Mouse (Mus musculus): Measurements from ENCODE around the gene Gm10197. TPM values are rescaled to one million over a fixed set of nuclear protein-coding genes. Genes with fewer than 3 reads are reported as not detected.

The Gm10197 gene
- polyA plus RNA-seq, 1 experiment from 2014 or later: not detected

DNA sequence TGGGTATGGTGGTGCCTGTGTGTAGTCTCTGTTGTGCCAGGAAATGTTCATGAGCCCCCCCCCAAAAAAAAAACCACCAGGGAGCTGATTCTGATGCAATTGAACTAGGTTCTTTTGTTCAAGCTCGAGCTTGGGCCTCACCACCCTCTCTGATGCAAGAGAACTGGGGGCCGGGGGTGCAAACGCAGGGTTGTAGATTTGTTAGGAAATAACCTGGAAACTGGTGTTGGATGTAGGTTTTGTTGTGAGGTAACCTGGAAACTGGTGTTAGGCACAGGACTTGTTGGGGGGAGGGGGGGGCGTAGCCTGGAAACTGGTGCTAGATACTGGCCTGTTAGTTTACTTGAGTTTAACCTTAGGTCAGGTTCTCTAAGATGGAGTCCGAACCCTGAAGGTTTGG, 20.2 kb upstream of the Gm10197 start:
- Histone ChIP-seq H3K4me1 (replicated peaks) (peaks cover 29% of the 10 kb centered on the region), H3K4me2 (peak overlapping the region; percentile 72), H3K36me3 (peaks cover 18% of the 10 kb centered on the region), H3K9ac (peak overlapping the region; percentile 79; the same call in 1 of the 2 replicates), H3K27me3 (no peaks in the 10 kb centered on the region), H3K27ac (replicated peaks) (peak overlapping the region; percentile 90; the same call in 1 of the 2 replicates), H3K4me3 (peak overlapping the region; percentile 94), H3K9me3 (no peaks in the 10 kb centered on the region)
- no peak for ATAC-seq (ENCODE audit: low FRiP score, low read depth)
- 87% methylated on average over 5 of the region's 5 CpGs for WGBS

DNA sequence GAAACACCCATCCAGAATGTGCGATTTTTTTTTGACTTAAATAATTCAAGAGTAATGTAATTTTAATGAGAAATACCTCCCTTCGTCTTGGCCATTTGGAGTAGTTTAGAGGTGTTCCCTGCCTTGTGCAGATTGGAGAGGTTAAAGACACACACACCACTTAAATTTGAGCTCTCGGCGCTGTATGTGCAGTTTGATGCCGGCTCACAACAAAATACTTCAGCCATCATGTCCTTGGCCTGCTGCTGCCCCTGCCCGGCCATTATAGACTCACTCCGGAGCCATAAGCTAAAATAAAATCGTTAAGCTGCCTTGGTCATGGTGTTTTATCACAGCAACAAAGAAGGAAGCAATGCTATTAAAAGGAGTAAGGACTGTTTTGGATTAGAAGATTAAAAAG, 19.8 kb upstream of the Gm10197 start:
- Histone ChIP-seq H3K27me3 (no peaks in the 10 kb centered on the region), H3K4me3 (peak overlapping the region; percentile 94), H3K36me3 (peaks cover 20% of the 10 kb centered on the region), H3K4me2 (peak overlapping the region; percentile 72), H3K9ac (peak overlapping the region; percentile 79), H3K27ac (replicated peaks) (peak overlapping the region; percentile 90), H3K9me3 (no peaks in the 10 kb centered on the region), H3K4me1 (replicated peaks) (peaks cover 30% of the 10 kb centered on the region)
- ATAC-seq (ENCODE audit: low FRiP score, low read depth): no peak
- WGBS: 49% methylated on average over 8 of the region's 8 CpGs

DNA sequence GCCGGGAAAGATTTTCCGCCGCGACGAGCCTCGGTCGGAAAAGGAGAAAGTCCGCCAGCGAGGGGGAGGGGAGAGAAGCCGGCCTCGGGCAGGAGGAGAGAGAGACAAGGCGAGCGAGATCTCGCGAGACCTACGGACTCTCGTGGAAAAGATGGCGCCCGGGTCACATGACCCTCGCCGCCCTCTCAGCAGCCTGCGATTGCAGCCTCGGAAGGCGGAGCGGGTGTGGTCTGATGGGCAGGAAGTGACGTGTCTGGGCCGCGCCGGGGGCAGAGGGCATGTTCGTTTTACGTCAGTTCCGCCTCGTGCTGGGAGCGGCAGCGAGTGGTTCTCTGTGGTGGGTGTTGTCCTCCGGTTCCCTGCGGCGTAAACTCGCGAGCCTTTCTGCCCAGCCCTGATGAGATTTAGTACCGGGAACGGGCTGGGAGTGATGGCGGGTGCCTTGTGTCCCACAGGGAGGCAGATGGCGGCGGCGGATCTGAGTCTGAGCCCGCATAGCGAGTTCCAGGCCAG, 19.0 kb upstream of the Gm10197 start, which contains the start of gene Smndc1:
Gene Smndc1, minus strand, starts transcription at position 84 of the 513 bp plus-strand sequence.
- Histone ChIP-seq H3K4me1 (replicated peaks) (peaks cover 30% of the 10 kb centered on the region), H3K4me2 (peak within 1 kb of the TSS; percentile 72), H3K27ac (replicated peaks) (peak within 1 kb of the TSS; percentile 95), H3K27me3 (no peaks in the 10 kb centered on the region), H3K9me3 (no peaks in the 10 kb centered on the region), H3K36me3 (peaks cover 28% of the 10 kb centered on the region), H3K4me3 (peak within 1 kb of the TSS; percentile 94), H3K9ac (peak within 1 kb of the TSS; percentile 98)
- peak; percentile 98 for ATAC-seq (ENCODE audit: low FRiP score, low read depth)
- under 1% methylated on average over 48 of the region's 48 CpGs for whole genome bisulfite sequencing

DNA sequence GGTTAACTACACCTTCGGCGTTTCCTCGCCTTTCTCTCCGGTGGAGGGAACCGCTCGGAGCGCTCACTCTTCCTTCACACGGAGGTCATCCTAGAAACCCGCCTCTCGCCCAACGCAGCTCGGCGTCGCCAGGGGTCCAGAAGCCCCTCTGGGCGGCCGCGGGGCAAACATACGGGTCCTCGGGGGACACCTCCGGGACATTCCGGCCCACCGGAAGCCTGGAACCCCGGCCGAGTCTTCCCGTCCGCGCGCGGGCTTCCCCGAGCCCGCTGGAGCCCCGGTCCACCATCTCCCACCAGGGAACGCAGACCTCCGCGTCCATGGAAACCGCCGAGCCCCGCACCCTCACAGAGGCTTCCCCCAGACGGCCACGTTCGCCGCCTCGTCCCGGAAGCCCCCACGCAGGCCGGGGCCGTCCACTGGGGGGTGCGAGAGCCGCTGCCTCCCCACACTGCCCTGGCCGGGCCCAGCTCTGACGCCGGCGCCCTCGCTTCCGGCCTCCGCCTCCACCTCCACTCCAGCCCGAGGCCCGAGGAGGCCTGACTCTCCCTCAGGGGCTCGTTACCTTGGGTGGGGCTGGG, 18.4 kb upstream of the Gm10197 start:
- peak; percentile 88 for ATAC-seq (ENCODE audit: low FRiP score, low read depth)
- Histone ChIP-seq H3K36me3 (peaks cover 28% of the 10 kb centered on the region), H3K27me3 (no peaks in the 10 kb centered on the region), H3K27ac (replicated peaks) (peak overlapping the region; percentile 95), H3K4me3 (peak overlapping the region; percentile 94), H3K4me2 (peak overlapping the region; percentile 60), H3K4me1 (replicated peaks) (peaks cover 30% of the 10 kb centered on the region), H3K9ac (peak overlapping the region; percentile 98), H3K9me3 (no peaks in the 10 kb centered on the region)
- under 1% methylated on average over 59 of the region's 59 CpGs for WGBS

DNA sequence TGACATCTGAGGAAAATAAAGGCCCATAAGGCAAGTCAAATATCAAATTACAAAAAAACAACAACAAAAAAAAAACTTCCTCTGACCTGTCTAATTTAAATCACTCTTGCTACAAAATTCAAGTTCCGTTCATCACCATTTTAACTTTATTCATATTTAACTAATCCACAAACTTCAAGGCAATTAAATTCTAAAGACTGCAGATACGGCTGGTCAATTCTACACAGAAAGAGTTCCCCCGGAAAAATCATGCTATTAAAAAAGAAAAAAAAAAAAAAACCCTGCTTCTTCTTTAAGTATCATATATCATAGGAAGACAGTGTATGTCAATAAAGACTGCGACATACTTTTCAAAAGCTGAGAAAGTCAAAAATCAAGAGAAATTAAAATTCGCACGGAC, 17.9 kb upstream of the Gm10197 start:
- Histone ChIP-seq H3K4me3 (peak overlapping the region; percentile 94), H3K36me3 (peaks cover 28% of the 10 kb centered on the region), H3K27ac (replicated peaks) (peak overlapping the region; percentile 95; the same call in 1 of the 2 replicates), H3K4me2 (peak overlapping the region; percentile 60), H3K27me3 (no peaks in the 10 kb centered on the region), H3K9me3 (no peaks in the 10 kb centered on the region), H3K9ac (peak overlapping the region; percentile 98), H3K4me1 (replicated peaks) (peaks cover 30% of the 10 kb centered on the region)
- WGBS: 27% methylated on average over 6 of the region's 6 CpGs
- ATAC-seq (ENCODE audit: low FRiP score, low read depth): no peak

DNA sequence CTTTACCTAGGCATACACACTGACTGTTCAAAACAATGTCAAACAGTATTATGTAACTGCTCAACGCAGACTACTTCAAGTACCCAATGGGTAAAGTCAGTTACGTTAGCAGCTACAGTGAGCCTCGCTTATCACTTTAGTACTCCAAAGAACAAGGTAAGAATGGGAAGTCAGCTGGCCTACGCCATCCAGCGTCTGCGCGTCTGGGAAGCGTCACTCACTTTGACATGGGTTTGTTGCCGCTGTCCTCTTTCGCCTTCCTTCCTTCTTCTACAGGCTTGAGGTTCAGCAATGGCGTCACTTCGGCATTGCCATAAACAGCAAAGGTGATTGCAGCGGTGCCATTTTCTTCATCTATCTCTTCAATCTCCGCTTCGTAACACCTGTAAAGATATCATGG, 11.8 kb upstream of the Gm10197 start:
- no peak for ATAC-seq (ENCODE audit: low FRiP score, low read depth)
- Histone ChIP-seq H3K4me2 (no peak overlapping the region), H3K9me3 (no peaks in the 10 kb centered on the region), H3K27me3 (no peaks in the 10 kb centered on the region), H3K36me3 (peaks cover 76% of the 10 kb centered on the region), H3K27ac (replicated peaks) (no peak overlapping the region), H3K9ac (no peak overlapping the region), H3K4me1 (replicated peaks) (peaks cover 10% of the 10 kb centered on the region; the same call in 1 of the 2 replicates), H3K4me3 (no peak overlapping the region)
- 96% methylated on average over 15 of the region's 15 CpGs for WGBS

DNA sequence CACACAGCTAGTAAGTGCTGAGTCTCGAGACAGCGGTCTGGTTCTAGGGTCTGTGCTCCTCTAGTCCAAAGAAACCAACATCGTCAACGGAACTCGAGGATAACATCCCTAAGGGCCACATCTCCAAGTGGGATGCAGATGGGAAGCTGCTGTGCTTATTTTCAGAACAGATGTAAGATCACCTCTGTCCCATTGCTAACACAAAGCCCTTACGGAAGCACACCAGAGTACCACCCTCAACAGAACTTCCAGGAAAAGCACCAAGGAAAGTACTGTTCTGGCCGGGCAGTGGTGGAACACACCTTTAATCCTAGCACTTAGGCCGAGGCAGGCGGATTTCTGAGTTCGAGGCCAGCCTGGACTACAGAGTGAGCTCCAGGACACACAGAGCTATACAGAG, 6.9 kb upstream of the Gm10197 start:
- no peaks in the 10 kb centered on the region for H3K9me3 ChIP-seq
- WGBS: 97% methylated on average over 10 of the region's 10 CpGs
- H3K27me3 ChIP-seq: no peaks in the 10 kb centered on the region
- no peak overlapping the region for H3K4me2 ChIP-seq
- H3K27ac ChIP-seq (replicated peaks): no peak overlapping the region
- H3K9ac ChIP-seq: no peak overlapping the region
- H3K4me3 ChIP-seq: no peak overlapping the region
- no peak for ATAC-seq (ENCODE audit: low FRiP score, low read depth)
- peaks cover 59% of the 10 kb centered on the region for H3K36me3 ChIP-seq
- no peaks in the 10 kb centered on the region for H3K4me1 ChIP-seq (replicated peaks)

DNA sequence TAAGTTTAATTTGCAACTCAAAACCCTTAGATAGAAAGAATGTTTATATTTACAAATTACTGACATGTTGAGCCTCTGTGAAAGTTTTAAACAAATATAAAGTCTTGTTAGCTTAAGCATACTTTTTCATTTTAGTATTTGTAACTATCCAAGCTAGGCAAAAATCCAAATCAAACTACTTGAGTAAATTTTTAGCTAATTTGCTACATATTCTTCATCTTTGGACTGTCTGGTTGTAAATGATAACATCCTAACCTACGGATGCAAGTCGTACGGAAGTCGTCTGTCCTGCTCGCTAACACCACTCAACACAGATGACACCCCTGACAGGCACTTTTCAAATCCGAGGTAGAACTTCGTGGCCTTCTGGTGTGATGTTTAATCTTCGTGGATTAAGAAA, 6.1 kb upstream of the Gm10197 start:
- Histone ChIP-seq H3K36me3 (peaks cover 51% of the 10 kb centered on the region), H3K4me1 (replicated peaks) (no peaks in the 10 kb centered on the region), H3K9ac (no peak overlapping the region), H3K9me3 (no peaks in the 10 kb centered on the region), H3K27ac (replicated peaks) (no peak overlapping the region), H3K4me3 (no peak overlapping the region), H3K4me2 (no peak overlapping the region), H3K27me3 (no peaks in the 10 kb centered on the region)
- WGBS: 90% methylated on average over 8 of the region's 8 CpGs
- no peak for ATAC-seq (ENCODE audit: low FRiP score, low read depth)

DNA sequence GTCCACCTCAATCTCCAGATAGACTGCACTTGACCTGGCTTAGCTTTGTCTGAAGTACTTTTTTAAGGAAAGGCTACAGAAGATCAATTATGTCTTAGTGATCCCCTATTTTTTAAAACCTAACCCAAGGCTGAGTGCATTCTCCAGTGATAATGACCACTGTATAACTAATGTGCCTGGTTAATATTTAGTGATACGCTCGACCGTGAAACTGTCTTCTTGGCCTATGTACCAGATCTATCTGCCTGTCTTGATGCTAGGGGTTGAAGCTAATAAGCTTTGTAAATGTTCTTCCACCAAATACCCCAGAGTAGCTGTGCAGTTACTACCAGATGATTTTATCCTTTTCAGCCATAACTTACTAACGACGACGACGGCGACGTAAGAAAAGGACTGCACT, 4.2 kb upstream of the Gm10197 start:
- WGBS: 92% methylated on average over 9 of the region's 9 CpGs
- Histone ChIP-seq H3K36me3 (peaks cover 42% of the 10 kb centered on the region), H3K4me1 (replicated peaks) (no peaks in the 10 kb centered on the region), H3K4me2 (no peak overlapping the region), H3K9ac (no peak overlapping the region), H3K27ac (replicated peaks) (no peak overlapping the region), H3K9me3 (no peaks in the 10 kb centered on the region), H3K27me3 (no peaks in the 10 kb centered on the region), H3K4me3 (no peak overlapping the region)
- ATAC-seq (ENCODE audit: low FRiP score, low read depth): no peak

DNA sequence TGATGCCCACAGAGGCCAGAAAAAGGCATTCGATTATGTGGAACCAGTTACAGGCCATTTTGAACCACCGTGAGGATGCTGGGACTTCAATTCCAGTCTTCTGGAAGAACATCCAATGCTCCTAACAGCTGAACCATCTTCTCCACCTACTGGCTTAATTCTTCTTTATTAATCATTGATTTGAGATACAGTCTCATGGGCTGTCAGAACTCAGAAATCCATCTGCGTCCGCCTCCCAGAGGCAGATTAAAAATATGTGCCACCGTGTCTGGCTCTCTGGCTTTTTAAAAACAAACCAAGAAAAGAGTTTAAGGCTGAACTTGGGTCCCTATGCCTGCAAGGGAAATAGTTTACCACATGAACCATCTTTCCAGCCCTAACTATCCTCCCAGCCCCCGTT, 3.7 kb upstream of the Gm10197 start:
- Histone ChIP-seq H3K9ac (no peak overlapping the region), H3K4me2 (no peak overlapping the region), H3K27me3 (no peaks in the 10 kb centered on the region), H3K4me3 (no peak overlapping the region), H3K9me3 (no peaks in the 10 kb centered on the region), H3K27ac (replicated peaks) (no peak overlapping the region), H3K4me1 (replicated peaks) (no peaks in the 10 kb centered on the region), H3K36me3 (peaks cover 37% of the 10 kb centered on the region)
- ATAC-seq (ENCODE audit: low FRiP score, low read depth): no peak
- WGBS: 88% methylated on average over 6 of the region's 6 CpGs

DNA sequence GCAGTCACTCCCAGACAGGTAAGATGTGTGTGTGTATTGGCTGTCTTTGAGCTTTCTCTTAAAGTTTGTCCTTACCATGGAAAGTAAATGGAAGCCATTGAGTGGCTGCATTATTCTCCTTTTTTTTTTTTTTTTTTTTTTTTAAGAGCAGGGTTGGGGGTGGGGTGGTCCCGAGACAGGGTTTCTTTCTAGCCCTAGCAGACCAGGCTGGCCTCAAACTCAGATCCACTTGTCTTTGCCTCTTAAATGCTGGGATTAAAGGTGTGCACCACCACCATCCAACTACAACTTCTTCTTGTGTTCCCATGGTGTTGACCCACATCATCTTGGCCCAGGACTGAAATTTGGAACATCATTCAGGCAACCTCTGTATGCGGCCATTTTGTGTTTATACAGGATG, 2.0 kb upstream of the Gm10197 start:
- Histone ChIP-seq H3K4me3 (no peak overlapping the region), H3K4me1 (replicated peaks) (0 out of 2 replicates have a peak, but pooled peaks cover 7% of the 10 kb centered on the region), H3K9me3 (no peaks in the 10 kb centered on the region), H3K36me3 (peaks cover 26% of the 10 kb centered on the region), H3K27ac (replicated peaks) (no peak overlapping the region), H3K4me2 (no peak overlapping the region), H3K27me3 (no peaks in the 10 kb centered on the region), H3K9ac (no peak overlapping the region)
- 89% methylated on average over 2 of the region's 2 CpGs for WGBS
- ATAC-seq (ENCODE audit: low FRiP score, low read depth): no peak

DNA sequence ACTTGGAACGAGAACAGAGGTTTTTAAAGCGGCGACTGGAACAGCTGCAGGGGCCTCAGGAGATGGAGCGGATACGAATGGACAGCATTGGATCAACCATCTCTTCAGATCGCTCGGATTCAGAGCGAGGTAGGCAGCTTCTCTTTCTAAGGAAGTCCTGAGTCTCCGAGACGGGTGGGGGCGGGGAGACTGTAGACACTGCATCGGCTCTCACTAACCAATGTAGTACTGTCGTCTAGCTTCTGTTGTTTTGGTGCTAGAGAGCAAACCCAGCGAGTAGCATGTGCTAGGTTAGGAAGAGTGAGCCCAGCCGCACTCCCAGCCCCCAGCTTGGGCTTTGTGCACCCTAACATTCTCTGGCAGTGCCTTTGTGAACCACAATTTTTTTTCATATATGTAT, 1.3 kb downstream of the Gm10197 start:
- Histone ChIP-seq H3K9me3 (no peaks in the 10 kb centered on the region), H3K36me3 (peaks cover 17% of the 10 kb centered on the region), H3K4me1 (replicated peaks) (peaks cover 16% of the 10 kb centered on the region), H3K27ac (replicated peaks) (no peak overlapping the region), H3K4me3 (no peak overlapping the region), H3K27me3 (no peaks in the 10 kb centered on the region), H3K9ac (no peak overlapping the region), H3K4me2 (no peak overlapping the region)
- no peak; the same call in 1 of the 2 replicates for ATAC-seq (ENCODE audit: low FRiP score, low read depth)
- WGBS: 86% methylated on average over 15 of the region's 15 CpGs
